Mouse (Mus musculus) yolk sac, embryonic 10.5 days (tissue): ENCODE measurements around the gene H2-T24.

Experiments used
- DNase-seq: peaks from one replicate; pipeline ENCODE4 v3.0.0-alpha.2; 2017; ENCODE audit warnings: low spot score

The H2-T24 gene

GRCm38 (mm10) chr17:36023710-36024654, 3.6 kb upstream of the H2-T24 start:
- no peak for DNase-seq

DNA sequence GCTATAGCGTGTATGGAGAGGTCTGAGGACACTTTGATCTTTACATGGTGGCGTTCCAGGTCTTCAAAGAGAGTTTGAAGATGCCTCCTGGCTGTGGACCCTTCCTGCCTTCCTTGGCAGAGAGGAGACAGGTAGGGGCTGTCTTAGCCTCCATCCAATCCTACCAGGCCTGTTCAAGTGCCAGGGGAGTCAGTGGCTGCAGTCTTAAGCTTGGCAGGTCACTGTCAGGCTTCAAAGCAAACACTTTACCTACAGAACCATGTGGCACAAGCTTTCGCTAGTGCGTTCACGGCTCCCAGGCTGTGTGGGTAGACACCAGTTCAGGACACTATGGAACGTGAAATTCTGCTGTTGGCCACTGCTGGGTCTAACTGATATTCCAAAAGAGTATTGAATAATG, 2.6 kb upstream of the H2-T24 start:
- no peak for DNase-seq

GRCm38 (mm10) chr17:36022098-36022497, 1.7 kb upstream of the H2-T24 start:
- DNase-seq: no peak

DNA sequence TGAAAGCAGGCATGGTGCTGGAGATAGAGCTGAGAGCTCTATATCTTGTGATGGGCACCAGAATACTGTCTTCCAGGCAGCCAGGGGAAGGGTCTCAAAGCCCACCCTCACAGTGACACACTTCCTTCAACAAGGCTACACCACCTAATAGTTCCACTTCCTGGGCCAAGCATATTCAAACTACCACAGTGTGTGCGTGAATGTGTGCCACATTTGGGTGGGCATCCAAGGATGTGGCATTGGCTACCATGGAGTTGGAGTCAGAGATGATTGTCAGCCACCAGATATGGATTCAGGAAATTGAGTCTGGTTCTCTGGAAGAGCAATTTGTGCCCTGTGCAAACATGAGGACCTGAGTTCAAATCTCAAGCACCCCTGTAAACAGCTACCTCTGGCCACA, 949 bp upstream of the H2-T24 start:
- no peak for DNase-seq

- no peak for DNase-seq
Observed at GRCm38 (mm10) chr17:36019519-36019918, 841 bp downstream of the H2-T24 start.

DNA sequence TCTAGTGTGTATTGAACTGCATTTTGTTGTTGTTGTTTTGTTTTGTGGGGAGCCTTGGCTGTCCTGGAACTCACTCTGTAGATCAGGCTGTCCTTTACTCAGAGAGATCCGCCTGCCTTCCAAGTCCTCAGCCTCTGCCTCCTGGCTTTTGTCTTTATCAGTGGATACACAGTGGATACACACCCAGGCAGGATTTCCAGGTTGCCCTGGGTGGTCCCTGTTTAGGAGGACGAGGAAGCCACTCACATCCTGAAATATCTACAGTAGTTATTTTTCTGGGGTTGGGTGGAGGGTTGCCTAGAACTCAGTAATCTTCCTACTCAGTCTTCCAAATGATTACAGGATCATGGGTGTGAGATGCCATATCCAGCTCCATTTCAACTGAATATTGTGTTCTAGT, 1.4 kb downstream of the H2-T24 start:
- DNase-seq: no peak

DNA sequence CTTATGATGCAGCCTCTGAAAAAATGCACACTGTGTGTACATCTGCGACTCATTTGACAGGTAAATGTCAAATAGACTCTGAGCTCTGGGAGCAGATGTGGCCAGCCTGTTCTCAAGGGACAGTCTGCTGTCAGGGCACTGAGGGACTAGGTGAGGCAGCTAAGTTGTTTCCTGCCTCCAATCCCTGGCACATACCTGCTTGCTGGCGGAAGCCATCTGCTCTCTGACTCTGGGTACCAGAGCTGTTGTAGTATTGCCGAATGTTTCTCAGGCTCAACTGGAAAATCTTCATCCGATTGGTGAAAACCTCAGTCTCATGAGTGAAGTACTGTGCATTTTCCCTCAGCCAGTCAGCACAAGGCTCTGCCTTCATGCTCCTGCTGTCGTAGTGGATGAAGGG, 3.3 kb downstream of the H2-T24 start:
- no peak for DNase-seq

- DNase-seq: no peak
Observed at GRCm38 (mm10) chr17:36014977-36015376, 5.4 kb downstream of the H2-T24 start.

DNA sequence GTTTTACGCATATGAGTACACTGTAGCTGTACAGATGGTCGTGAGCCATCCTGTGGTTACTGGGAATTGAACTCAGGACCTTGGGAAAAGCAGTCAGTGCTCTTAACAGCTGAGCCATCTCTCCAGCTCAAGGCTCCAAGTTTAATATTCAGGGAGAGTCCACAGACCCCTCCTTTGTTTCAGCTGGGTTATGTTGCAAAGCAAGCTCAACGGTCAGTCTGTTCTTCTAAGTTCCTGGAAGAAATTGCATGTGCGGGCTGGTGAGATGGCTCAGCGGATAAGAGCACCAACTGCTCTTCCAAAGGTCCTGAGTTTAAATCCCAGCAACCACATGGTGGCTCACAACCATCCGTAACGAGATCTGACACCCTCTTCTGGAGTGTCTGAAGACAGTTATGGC, 16.0 kb downstream of the H2-T24 start:
- peak; percentile 53 for DNase-seq

DNA sequence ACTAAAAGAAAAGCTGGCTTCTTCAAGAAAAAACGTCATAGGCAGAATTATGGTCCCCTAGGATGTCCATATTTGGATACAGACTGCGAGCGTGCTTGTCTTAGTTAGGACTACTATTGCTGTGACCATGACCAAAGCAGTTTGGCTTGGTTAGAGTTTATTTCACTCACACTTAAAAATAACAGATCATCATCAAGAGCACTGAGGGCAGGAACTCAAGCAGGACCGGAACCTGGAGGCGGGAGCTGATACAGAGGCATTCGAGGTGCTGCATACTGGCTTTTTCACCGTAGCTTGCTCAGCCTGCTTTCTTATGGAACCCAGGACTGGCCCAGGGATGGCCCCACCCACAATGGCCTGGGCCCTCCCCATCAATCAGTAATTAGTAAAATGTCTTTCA, 17.0 kb downstream of the H2-T24 start:
- no peak for DNase-seq

- DNase-seq: no peak
Observed at GRCm38 (mm10) chr17:36001966-36002365, 18.4 kb downstream of the H2-T24 start.

GRCm38 (mm10) chr17:36001121-36001897, 19.1 kb downstream of the H2-T24 start:
- no peak for DNase-seq

- DNase-seq: no peak
Observed at GRCm38 (mm10) chr17:36000349-36000748, 20.0 kb downstream of the H2-T24 start.

DNA sequence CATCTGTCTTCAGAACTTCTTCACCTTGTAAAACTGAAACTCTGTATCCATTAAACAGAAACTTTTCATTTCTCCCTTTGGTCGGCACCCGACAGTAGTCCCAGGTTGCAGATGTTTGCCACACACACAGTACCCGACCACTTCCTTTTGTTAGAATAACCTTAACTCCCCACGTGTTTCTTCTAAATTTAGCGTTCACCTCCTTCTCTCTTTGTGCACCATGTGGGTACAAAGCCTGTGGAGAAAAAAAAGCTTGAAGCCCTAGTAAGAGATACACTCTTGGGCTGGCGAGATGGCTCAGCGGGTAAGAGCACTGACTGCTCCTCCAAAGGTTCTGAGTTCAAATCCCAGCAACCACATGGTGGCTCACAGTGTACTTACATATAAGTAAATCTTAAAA, 21.0 kb downstream of the H2-T24 start:
- no peak for DNase-seq

DNA sequence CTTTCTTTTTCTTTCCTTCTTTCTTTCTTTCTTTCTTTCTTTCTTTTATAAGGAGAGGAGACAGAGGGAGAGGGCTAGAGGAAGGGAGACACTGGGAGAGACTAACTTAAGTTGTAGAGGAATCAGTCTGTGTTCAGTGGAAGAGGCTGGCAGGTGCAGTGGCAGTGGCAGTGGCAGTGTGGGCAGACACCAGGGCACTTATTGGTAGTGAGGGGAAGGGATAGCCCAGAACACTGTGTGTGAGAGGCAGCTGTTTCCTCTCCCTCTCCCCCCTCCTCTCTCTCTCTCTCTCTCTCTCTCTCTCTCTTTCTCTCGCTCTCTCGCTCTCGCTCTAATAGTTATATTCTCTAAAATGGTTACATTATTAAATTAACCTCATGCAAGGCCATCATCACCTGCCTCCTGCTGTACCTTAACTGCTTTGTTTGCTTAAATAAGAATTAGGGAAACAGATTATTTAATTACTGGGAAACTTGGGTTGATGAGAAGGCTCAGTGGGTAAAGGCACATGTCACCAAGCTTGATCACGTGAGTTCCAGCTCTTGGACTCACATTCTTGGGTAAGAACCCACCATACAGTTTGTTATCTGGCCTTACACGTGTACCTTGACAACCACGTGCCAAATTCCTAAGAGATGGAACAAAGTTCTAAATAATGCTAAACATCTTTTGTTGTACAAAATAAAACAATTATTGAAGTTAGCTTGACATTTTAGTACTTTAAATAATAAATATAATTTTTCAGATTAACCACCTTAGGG, 21.6 kb downstream of the H2-T24 start:
- DNase-seq: no peak

DNA sequence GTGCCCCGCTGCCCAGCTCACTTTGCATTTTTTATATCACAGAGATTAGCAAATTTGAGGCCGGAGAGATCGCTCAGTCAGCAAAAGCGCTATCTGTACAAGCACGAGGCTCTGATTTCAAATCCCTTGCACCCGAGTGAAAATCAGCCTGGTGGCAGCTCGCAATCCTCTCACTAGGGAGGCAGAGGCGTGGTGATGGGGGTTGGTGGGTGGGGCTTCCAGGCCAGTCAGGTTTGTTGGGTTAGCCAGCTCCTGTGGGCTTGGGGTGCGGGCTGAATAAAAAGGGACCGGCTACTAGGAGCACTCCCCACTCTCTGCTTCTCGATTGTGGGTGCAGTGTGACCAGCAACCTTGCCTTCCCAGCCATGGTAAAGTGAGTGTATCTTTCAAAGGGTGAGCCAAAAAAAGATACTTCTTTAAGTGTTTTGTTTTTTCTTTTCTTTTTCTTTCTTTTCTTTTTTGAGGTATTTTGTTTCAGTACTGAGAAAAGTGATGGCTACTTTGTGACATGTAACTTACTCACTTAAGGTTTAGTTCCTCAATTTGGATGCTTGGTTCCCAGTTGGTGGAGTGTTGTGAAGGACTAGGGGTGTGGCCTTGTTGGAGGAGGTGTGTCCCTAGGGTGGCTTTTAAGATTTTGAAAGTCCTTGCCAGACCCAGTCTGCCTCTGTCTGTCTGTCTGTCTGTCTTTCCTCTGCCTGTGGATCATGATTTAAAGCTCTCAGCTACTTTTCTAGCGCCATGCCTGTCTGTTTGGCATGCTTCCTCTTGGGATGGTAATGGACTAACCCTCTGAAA, 22.4 kb downstream of the H2-T24 start:
- no peak for DNase-seq

GRCm38 (mm10) chr17:35996949-35997348, 23.4 kb downstream of the H2-T24 start:
- DNase-seq: peak; percentile 93

DNA sequence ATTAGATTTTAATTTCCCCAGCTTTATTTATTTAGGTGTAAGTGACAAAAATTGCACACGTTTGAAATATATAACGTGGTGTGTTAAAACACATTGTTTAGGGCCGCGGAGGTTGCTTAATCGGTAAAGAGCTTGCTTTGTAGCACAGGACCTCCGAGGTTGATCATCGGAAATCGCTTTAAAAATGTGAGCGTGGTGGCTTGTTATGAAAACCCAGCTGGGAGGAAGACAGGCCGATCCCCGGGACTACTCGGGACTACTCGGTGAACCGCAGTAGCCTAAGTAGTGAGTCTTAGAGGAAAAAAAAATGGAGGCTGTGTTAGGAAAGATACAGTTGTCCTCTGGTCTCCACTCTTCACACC, 25.5 kb downstream of the H2-T24 start:
- no peak for DNase-seq

DNA sequence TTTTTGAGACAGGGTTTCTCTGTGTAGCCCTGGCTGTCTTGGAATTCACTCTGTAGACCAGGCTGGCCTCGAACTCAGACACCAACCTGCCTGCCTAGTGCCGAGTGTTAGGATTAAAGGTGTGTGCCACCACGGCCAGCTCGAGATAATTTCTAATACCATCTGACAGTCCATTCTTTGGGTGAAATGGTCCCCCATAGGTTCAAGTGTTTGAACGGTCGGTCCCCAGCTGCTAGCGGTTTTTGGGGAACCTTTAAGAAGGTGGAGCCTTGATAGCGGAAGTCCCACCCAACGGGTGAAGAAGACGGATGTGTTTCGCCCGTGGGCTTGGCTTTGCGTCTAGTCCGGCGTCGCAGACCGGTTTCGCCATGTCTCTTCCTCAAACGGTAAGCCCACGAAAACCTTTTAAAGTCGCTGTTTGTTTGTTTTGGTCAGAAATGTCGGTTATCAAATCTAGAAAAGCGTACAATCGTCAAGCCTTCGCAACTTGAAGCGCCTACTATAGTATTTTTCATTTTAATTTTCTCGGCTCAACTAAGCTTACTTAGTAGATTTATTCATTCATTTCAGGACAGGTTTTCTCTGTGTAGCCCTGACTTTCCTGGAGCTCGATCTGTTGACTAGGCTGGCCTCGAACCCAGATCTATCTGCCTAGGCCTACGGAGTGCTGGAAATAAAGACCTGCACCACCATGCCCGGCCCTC, 26.0 kb downstream of the H2-T24 start:
- DNase-seq: peak; percentile 83

DNA sequence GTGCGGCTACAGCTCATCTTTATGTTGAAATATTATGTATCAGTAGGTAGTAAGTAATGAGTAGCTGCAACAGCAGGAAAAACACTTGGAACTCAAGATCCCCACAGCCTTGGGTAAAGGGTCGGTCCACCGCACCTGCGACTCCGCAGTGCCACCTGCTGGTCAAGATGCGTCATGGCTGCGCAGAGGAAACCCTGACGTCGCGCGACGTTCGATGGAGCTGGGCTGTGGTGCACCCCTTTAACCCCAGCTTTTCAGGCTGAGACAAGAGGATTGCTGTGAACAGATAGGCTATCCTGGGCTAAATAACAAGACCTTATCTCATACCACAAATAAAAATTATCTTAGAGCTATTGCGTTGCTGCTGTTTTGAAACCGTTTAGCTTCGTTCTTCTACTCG, 26.7 kb downstream of the H2-T24 start:
- DNase-seq: peak; percentile 72

DNA sequence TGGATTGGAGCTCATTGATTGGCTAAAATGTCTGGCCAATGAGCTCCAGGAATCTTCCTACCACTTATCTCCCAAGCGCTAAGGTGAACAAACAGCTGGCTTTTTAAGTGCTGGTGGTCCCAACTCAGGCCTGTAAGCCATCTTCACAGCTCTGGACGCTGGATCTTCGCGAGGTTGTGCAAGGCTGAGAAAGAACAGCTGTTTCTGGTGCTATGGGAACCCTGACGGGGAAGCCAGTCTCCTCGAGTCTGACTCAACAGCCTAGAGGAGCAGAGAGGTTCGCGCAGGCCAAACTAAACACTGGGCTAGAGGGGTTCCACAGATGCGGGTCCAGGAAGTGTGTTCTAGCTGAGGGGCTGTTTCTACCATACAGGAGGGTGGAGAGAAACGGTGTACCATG, 28.6 kb downstream of the H2-T24 start:
- no peak for DNase-seq
